Mouse (Mus musculus): ENCODE data around the gene Ubxn6.

Gene Ubxn6

DNA sequence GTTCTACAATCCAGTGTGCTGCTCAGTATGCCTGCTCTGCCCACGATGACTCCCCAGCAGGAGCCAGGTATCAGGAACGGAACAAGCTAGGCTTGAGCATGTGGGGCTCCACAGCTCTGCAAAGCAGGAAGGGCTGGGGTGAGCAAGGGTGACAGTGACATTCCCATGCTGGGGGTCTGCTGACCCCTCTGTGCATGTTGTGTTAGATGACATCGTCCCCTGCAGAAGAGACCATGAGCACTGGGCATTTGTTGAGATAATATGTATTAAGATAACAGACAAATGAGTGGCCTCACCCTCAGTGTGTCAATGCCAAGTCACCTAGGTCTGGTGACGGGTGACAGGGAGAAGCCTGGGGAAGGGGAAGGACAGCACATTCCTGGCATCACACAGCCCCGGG, 49.9 kb downstream of the Ubxn6 start:
- DNase-seq (ENCODE audit: low spot score in 2 of 2): no peak

DNA sequence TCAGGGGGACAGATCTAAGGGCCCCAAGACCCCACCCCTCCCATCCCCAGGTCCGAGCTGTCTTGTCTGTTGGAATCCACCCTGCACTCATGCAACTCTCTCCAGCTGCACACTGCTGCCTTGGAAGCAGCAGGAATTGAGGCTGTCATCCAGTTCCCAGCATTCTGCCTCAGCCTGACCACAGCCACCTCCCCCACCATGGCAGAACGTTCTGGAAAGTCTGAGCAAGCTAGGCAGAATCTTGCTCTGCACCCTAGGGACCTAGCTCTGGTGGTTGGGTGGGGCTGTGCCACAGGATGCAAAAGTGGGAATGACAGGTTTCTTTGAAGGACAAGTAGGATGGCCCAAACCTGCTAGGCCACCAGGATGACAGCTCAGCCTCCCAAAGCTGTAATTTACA, 50.4 kb downstream of the Ubxn6 start:
- no peak for DNase-seq (ENCODE audit: low spot score in 2 of 2)

DNA sequence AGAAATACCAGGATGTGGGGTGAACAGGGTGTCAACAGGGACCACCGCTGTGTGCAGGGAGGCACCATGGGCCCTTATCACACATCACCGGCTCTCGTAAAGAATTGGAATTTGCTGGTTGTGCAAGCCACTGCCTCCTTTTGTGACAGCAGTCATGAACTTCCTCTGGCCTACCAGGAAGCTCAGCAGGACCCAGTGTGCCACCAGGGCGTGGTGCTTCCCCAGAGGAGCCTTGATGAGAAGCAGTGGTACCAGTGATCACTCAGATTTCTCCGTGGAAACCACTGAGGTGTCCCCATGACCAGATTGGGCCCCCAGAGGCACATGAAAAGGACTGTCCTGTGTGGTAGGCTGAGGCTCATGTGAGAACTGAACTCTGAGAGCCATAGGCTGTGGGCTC, 51.4 kb downstream of the Ubxn6 start:
- peak in 1 of 2 experiments; percentile 33 for DNase-seq (ENCODE audit: low spot score in 2 of 2)

DNA sequence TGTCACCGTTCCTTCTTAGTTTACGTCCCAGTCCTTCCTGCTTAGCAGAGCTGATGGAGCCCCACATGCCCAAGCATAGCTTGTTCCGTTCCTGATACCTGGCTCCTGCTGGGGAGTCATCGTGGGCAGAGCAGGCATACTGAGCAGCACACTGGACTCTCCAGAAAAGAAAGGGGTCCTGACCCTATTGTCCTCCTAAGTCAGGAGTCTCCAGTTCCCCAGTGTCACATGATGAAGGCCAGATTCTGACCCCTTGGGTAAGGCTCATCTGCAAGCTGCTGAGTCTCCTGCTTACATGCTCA, 51.9 kb downstream of the Ubxn6 start:
- DNase-seq (ENCODE audit: low spot score in 2 of 2): no peak

DNA sequence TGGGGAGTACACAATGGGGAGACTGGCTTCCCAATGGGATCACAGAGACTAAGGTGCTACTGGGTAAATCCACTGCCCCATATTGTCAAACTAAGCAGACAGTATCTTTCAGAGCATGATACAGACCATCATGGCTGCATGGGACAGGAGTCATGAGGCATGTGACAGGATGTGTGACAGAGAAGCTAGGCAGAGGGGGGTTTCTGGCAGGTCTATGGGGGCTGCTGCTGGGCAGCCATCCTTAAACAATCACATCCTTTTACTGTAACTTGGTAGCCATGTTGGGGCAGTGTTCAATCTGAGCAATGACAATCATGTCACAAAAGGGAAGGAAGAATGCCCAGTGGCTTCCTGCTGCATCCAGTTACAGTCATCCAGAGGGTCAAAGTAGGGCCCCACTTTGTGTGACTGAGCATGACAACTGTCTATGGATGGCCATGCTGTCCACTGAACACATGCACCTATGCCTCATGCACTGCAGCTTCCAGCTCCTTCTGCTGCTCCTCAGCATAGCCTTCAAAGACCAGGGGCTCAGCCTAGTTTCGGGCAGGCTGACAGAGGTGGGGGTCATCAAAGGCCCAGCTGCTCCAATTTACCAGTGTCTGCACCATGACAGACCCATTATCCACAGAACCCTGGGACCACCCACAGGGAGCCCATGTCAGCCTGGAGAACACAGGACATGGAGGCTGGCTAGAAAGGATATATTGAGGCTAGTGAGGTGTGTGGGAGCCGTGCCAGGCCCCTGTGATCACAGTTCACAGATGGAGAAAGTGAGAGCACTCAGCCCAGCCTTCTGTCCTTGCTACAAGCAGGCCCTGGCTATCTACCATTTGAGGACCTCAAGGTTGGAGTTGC, 52.5 kb downstream of the Ubxn6 start:
- peak in 1 of 2 experiments; percentile 12 for DNase-seq (ENCODE audit: low spot score in 2 of 2)

DNA sequence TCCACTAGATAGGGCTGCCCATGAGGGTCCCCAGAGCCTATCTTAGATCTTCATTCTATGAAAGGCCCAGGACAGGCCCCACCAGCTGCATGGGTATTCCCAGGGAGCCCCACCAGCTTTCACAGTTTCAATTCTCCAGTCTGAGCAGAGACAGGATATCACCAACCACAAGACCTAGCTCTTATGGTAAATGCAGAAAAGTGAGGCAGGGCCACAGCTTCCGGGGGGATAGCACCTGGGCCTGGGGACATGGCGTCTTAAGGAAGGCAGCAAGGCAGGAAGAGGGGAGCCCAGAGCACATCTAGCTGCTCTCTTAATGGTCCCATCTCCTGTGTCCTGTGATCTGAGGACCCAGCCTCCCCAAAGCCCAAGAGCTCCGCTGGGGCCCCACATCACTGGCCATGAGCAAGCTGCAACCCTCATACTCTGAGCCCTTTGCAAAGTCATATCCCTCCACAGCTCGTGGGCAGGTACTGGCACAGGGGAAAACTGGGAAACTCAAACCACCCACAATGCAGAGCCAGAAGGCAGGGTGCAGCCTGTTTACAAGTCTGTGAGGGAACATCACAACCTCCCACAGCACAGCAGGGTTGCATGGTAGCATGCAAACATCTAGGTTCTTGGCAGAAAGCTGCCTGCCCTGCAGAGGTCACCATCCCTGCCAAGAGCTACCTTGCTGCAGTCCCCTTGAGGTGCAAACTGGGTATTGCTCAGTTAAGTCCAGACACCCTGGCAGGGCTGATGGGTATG, 53.5 kb downstream of the Ubxn6 start:
- peak in 1 of 2 experiments; percentile 12 for DNase-seq (ENCODE audit: low spot score in 2 of 2)

DNA sequence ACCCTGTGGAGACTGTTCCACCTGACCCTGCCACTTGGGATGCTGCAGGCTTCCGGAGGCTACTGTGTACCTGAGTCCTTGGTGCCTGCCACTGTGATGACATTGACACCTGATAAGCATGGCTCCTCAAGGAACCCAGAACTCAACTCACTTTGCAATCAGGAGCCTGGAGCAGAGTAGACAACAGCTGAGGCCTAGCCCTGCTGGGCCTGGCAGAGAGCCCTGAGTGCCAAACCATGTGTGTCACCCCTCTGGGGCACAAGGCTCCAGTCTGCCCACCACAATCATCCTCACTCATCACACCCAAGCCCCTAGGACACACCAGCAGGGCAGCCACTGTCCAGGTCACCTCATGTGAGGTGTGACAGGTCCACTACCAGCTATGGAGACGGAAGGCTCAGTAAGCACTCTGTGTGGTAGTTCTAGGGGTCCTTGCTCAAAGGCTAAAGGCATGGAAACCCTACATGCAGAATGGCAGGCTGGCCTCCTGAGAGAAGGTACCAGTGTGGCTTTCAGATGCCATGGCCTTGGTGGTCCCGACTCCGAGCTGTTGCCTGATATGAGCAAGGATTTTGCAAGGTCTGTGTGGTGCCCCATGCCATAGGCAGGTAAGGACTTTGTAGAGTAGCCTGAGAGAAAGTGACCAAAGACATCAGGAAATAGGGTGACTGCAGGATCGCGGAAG, 54.3 kb downstream of the Ubxn6 start:
- DNase-seq (ENCODE audit: low spot score in 2 of 2): no peak

DNA sequence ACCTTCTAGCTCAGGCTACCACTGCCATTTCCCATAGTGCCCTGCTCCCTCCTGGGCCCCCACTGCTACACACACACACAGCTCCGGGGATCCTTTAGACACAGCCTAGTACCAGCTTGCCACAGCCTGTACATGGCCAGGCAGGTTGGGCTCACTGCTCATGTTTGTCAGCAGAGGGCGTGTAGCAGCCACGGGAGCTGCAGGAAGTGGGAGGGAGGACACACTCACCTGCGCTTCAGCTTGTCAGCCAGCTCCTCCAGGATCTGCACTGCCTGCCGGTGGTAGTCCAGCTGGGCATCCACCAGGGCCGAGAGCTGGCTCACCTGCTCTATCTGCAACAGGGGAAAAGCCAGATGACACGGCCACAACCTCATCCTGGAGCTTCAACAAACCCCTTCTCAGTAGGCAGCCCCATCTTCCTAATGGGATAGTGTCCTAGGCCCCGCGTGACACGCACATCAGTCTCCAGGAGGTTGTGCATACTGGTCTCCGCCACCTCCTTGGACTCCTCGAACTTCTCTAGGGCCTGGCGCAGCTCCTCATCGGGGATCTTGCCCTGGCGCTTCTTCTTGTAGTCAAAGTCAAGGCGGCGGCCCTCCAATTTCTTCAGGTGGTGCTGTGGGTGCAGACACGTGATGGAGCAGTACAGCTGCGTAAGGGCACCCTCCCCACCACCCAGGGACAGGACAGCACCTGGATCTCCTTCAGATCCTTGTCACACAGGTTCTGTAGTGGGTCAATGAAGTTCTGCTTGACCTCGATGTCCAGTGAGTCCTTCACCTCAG, 56.3 kb downstream of the Ubxn6 start:
- peak; percentile 55 to 84 for DNase-seq (ENCODE audit: low spot score in 2 of 2)

DNA sequence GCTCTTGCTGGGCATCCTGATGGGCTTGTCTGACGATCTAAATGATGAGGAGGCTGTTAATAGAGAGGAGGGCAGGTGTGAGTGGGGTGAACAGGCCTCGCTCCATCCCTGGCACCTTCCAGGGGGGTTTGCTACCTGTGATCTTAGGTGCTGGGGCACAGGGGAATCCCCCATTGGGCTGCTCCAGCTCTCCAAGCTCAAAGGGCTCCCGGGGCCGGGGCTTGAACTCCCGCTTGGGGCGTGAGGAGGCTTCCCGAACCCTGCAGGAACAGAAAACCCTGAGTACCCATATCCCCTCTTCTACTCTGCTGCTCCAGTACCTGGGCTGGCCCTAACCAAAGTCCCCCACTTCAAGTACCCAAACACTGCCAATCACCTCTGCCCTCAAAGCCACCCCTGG, 57.0 kb downstream of the Ubxn6 start:
- no peak for DNase-seq (ENCODE audit: low spot score in 2 of 2)

All from spleen, postnatal 4 days (tissue).